Mouse (Mus musculus) embryonic facial prominence, embryonic 13.5 days (tissue): Measurements from ENCODE around the gene Il5ra. TPM values are rescaled to one million over a fixed set of nuclear protein-coding genes. Genes with fewer than 3 reads are reported as not detected.
A peak's percentile ranks its signal among the peaks of the same experiment; 100 is the strongest.

Experiments
- ATAC-seq: fragments of 200-750 bp; cut with Nextera tagmentation; 2 replicates; pipeline ENCODE4 v1.8.0; 2017; ENCODE audit warnings: low read depth; ENCODE audit not compliant: insufficient number of reproducible peaks, insufficient read depth, low FRiP score, low TSS enrichment
- H3K27ac ChIP-seq: fragments of 300-500 bp; sonication (generic); 2 replicates; pipeline ENCODE4 v1.5.1; 2015; ENCODE audit warnings: moderate library complexity, mild to moderate bottlenecking, inconsistent platforms
- H3K27me3 ChIP-seq: fragments of 300-500 bp; sonication (generic); 2 replicates; pipeline ENCODE4 v1.6.1; 2015; ENCODE audit warnings: mild to moderate bottlenecking, inconsistent platforms
- H3K36me3 ChIP-seq: fragments of 300-500 bp; sonication (generic); 2 replicates; pipeline ENCODE4 v1.6.1; 2015; ENCODE audit warnings: mild to moderate bottlenecking, inconsistent platforms
- H3K4me1 ChIP-seq: fragments of 300-500 bp; sonication (generic); 2 replicates; pipeline ENCODE4 v1.6.1; 2015; ENCODE audit warnings: inconsistent platforms
- H3K4me2 ChIP-seq: fragments of 300-500 bp; sonication (generic); 2 replicates; pipeline ENCODE4 v1.6.1; 2015; ENCODE audit warnings: moderate library complexity, mild to moderate bottlenecking, inconsistent platforms
- H3K4me3 ChIP-seq: fragments of 300-500 bp; sonication (generic); 2 replicates; pipeline ENCODE4 v1.5.1; 2015; ENCODE audit warnings: mild to moderate bottlenecking, inconsistent platforms
- H3K9ac ChIP-seq: fragments of 300-500 bp; sonication (generic); 2 replicates; pipeline ENCODE4 v1.6.1; 2015; ENCODE audit warnings: mild to moderate bottlenecking, inconsistent platforms
- H3K9me3 ChIP-seq: fragments of 300-500 bp; sonication (generic); 2 replicates; pipeline ENCODE4 v1.6.1; 2016; ENCODE audit warnings: inconsistent platforms
- WGBS: fragments of 180-500 bp; shearing (Covaris S2); methylation state at CpG from one replicate; pipeline ENCODE4 v1.1.7; 2015; ENCODE audit warnings: mixed read lengths; 5-methylcytosine and 5-hydroxymethylcytosine counted together
- polyA plus RNA-seq: library from polyadenylated mRNA; unstranded; fragments of >200 nt; fragmentation: Nextera tagmentation; extraction: Ambion mirVana; gene quantifications from 2 replicates; pipeline ENCODE4 v1.2.1, GENCODE M21; 2015

The Il5ra gene
- not detected in 2 replicates for polyA plus RNA-seq

GRCm38 (mm10) chr6:106748887-106749388 lies at the start of gene Il5ra:
Gene Il5ra, minus strand, starts transcription at chr6:106749037.
- H3K27ac ChIP-seq, result no peak within 1 kb of the TSS
- WGBS, result 74% methylated on average over 6 of the region's 6 CpGs
- ATAC-seq, result no peak

GRCm38 (mm10) chr6:106794094-106794814 lies 45.4 kb upstream of the Il5ra start:
- H3K27ac ChIP-seq, result no peak overlapping the region
- peaks cover 10% of the 10 kb centered on the region for H3K4me1 ChIP-seq
- H3K9ac ChIP-seq, result no peak overlapping the region
- no peak overlapping the region for H3K4me3 ChIP-seq
- no peaks in the 10 kb centered on the region for H3K27me3 ChIP-seq
- no peaks in the 10 kb centered on the region for H3K9me3 ChIP-seq
- WGBS, result 85% methylated on average over 13 of the region's 13 CpGs
- H3K4me2 ChIP-seq, result no peak overlapping the region
- H3K36me3 ChIP-seq, result peaks cover 39% of the 10 kb centered on the region
- ATAC-seq, result no peak

More at GRCm38 (mm10) chr6:106748887-106749388, at the start of gene Il5ra:
- Histone ChIP-seq H3K4me2 (no peak within 1 kb of the TSS), H3K36me3 (no peaks in the 10 kb centered on the region), H3K9me3 (no peaks in the 10 kb centered on the region), H3K27me3 (no peaks in the 10 kb centered on the region), H3K9ac (no peak within 1 kb of the TSS), H3K4me1 (no peaks in the 10 kb centered on the region), H3K4me3 (no peak within 1 kb of the TSS)

DNA sequence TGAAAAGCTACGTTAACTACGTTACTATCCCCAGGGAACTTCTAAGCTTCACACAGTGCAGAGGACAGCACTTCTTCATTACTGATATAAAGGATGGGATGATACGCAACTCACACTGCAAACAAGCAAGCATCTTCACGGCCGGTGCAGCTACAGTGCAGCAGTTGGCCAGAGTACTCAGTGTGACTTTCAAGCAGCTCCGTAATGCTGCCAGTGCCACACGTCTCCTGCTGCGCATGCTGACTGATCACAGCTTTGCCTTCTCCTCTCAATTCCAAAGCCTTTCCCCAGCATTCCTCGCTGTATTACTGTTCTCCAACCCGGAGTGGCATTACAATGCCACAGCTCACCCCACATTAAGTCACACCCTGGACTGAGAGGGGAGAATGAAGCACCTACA lies 44.8 kb upstream of the Il5ra start:
- no peak for ATAC-seq
- H3K4me3 ChIP-seq, result no peak overlapping the region
- H3K36me3 ChIP-seq, result peaks cover 42% of the 10 kb centered on the region
- H3K9me3 ChIP-seq, result no peaks in the 10 kb centered on the region
- H3K9ac ChIP-seq, result no peak overlapping the region
- H3K27ac ChIP-seq, result no peak overlapping the region
- no peak overlapping the region for H3K4me2 ChIP-seq
- 94% methylated on average over 10 of the region's 10 CpGs for WGBS
- no peaks in the 10 kb centered on the region for H3K27me3 ChIP-seq
- peaks cover 4% of the 10 kb centered on the region for H3K4me1 ChIP-seq

DNA sequence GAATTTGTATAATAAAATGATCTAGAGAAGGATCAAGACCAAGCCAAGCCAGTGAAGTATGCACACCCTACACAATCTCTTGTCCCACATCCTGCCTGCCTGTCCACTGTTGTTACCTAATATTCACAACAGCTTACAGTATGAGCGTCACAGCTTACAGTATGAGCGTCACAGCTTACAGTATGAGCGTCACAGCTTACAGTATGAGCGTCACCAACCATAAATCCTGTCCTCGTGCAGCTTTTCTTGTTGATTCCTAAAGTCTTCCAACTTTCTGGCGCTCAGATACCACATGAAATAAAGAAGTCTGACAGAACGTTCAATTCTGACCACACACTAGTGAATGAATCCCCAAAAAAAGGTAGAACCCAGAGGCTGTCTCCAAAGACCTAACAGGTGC lies 44.3 kb upstream of the Il5ra start:
- H3K27ac ChIP-seq, result no peak overlapping the region
- H3K9ac ChIP-seq, result no peak overlapping the region
- 97% methylated on average over 7 of the region's 7 CpGs for WGBS
- no peak overlapping the region for H3K4me3 ChIP-seq
- H3K4me1 ChIP-seq, result no peaks in the 10 kb centered on the region
- no peaks in the 10 kb centered on the region for H3K9me3 ChIP-seq
- H3K4me2 ChIP-seq, result no peak overlapping the region
- H3K27me3 ChIP-seq, result no peaks in the 10 kb centered on the region
- ATAC-seq, result no peak
- peaks cover 47% of the 10 kb centered on the region for H3K36me3 ChIP-seq

- no peak overlapping the region for H3K4me3 ChIP-seq
- no peaks in the 10 kb centered on the region for H3K4me1 ChIP-seq
- no peaks in the 10 kb centered on the region for H3K9me3 ChIP-seq
- H3K27ac ChIP-seq, result no peak overlapping the region
- H3K27me3 ChIP-seq, result no peaks in the 10 kb centered on the region
- no peak overlapping the region for H3K9ac ChIP-seq
- no peak overlapping the region for H3K4me2 ChIP-seq
- ATAC-seq, result no peak
- whole genome bisulfite sequencing, result 95% methylated on average over 5 of the region's 5 CpGs
- peaks cover 51% of the 10 kb centered on the region for H3K36me3 ChIP-seq
Observed at GRCm38 (mm10) chr6:106792486-106792885, 43.6 kb upstream of the Il5ra start.

DNA sequence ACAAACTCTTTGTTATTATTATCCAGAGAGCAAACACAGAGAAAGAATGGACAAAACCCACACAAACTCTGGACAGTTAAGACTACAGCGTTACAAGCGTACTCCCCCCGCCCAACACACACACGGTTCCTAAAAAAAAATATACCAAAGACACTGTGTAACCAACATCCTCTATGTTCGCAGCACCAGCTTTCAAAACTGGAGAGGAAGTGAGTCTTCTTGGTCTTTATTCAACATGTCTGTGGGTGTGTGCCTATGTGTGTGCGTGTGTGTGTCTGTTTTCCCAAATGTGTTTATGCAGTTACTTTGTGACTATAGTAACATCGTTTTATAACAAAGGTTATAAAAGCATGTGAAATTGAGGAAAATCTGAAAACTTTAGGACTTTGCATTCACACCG lies 42.6 kb upstream of the Il5ra start:
- H3K4me3 ChIP-seq, result no peak overlapping the region
- ATAC-seq, result no peak
- no peaks in the 10 kb centered on the region for H3K9me3 ChIP-seq
- H3K27me3 ChIP-seq, result no peaks in the 10 kb centered on the region
- 93% methylated on average over 8 of the region's 8 CpGs for WGBS
- H3K36me3 ChIP-seq, result peaks cover 60% of the 10 kb centered on the region
- no peaks in the 10 kb centered on the region for H3K4me1 ChIP-seq
- no peak overlapping the region for H3K9ac ChIP-seq
- no peak overlapping the region for H3K4me2 ChIP-seq
- no peak overlapping the region for H3K27ac ChIP-seq

GRCm38 (mm10) chr6:106787138-106787537 lies 38.3 kb upstream of the Il5ra start:
- WGBS, result 85% methylated on average over 3 of the region's 3 CpGs
- no peak overlapping the region for H3K4me3 ChIP-seq
- no peak for ATAC-seq
- H3K9me3 ChIP-seq, result no peaks in the 10 kb centered on the region
- H3K4me2 ChIP-seq, result no peak overlapping the region
- peaks cover 49% of the 10 kb centered on the region for H3K36me3 ChIP-seq
- H3K4me1 ChIP-seq, result no peaks in the 10 kb centered on the region
- H3K9ac ChIP-seq, result no peak overlapping the region
- no peak overlapping the region for H3K27ac ChIP-seq
- H3K27me3 ChIP-seq, result no peaks in the 10 kb centered on the region

DNA sequence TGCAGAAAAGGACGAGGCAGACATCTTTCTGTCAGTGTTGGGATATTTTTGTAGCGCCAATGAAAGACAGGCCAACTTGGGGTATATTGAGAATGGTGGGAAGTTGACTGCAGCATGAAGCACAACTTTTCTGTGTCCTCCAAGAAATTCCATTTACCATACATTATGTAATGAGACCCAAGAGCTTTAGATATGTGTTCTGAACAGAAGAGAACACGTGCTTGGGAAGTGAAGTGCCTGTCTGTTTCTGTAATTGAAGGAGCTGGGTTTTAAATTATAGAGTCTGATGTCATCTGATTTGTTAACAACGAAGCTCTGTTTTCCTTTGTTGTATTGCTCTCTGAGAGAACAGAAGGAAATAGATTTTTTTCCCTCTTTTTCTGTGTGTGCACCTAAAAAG lies 21.2 kb upstream of the Il5ra start:
- Histone ChIP-seq H3K4me2 (peak overlapping the region; percentile 97), H3K9me3 (no peaks in the 10 kb centered on the region), H3K27me3 (no peaks in the 10 kb centered on the region; the same call in 1 of the 2 replicates), H3K9ac (peak overlapping the region; percentile 84), H3K4me3 (peak overlapping the region; percentile 89), H3K4me1 (peaks cover 11% of the 10 kb centered on the region), H3K36me3 (peaks cover 26% of the 10 kb centered on the region), H3K27ac (no peak overlapping the region)
- WGBS, result 36% methylated on average over 4 of the region's 4 CpGs
- ATAC-seq, result no peak

DNA sequence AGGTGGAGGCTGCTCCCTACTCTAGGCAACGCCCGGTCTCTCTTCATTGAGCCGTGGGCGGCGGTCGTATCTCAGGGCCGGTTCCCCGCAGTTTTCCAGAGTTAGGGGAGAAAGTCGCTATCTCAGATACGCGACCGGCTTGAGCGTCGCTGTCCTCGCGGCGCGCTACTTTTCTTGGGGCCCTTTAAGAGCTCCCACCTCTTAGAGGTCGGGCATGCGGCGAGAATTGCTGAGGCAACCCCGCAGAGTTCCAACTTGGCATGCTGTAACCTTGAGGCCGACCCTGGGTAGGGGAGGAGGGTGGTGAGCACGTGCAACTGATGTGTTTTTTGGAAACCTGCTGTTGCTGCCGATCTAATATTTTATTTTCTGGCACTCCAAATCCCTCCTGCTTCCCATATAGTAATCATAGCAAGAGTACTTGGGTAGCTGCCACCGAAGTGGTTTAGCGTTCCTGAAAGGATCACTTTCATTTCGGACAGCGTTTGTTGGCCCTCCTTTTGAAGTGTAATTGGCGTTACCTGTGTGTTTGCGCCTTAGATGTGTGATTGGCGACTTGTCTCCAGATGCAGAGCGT lies 20.5 kb upstream of the Il5ra start:
- Histone ChIP-seq H3K9me3 (no peaks in the 10 kb centered on the region), H3K4me1 (peaks cover 11% of the 10 kb centered on the region), H3K4me3 (peak overlapping the region; percentile 89), H3K27ac (0 out of 2 replicates have a peak overlapping the region, but pooled peaks have one; percentile 39), H3K4me2 (peak overlapping the region; percentile 97), H3K27me3 (no peaks in the 10 kb centered on the region; the same call in 1 of the 2 replicates), H3K9ac (peak overlapping the region; percentile 84), H3K36me3 (peaks cover 23% of the 10 kb centered on the region)
- WGBS, result under 1% methylated on average over 33 of the region's 33 CpGs
- ATAC-seq, result peak; percentile 48

DNA sequence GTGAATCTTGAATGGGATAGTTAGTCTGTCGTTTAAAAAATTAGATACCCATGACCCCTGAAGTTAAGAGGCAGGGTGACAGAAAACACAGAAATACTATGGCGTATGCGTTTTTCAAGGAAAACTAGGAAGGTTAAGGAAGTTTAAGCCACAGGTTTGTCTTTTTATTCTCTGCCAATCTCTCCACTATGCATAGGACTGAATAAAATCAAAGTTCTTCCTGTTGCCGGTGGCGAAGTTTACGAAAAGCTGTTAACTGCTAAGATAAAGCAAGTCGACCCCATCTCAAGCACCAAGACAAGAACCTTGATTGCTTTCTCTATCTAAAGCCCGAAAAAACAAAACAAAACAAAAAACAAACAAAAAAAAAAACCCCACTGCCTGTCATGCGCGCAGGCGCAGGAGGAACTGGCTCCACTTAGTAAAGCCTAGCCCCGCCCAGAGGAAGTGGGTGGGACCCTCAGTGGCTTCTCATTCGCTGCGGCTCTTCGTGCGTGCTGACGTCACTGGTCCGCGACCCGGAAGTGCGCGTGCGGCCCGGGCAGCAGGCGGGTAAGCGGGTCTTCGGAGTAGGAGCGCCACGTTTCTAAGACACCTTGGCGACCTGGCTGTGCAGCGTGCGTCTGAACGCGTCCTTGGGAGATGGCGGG lies 19.9 kb upstream of the Il5ra start, which contains the start of gene Trnt1:
TSS of gene Trnt1 (plus strand) at position 481 of the 650 bp plus-strand sequence.
- H3K27ac ChIP-seq, result 0 out of 2 replicates have a peak within 1 kb of the TSS, but pooled peaks have one; percentile 39
- peak within 1 kb of the TSS; percentile 97 for H3K4me2 ChIP-seq
- no peaks in the 10 kb centered on the region for H3K9me3 ChIP-seq
- peaks cover 11% of the 10 kb centered on the region for H3K4me1 ChIP-seq
- no peaks in the 10 kb centered on the region; the same call in 1 of the 2 replicates for H3K27me3 ChIP-seq
- WGBS, result 8% methylated on average over 35 of the region's 35 CpGs
- H3K4me3 ChIP-seq, result peak within 1 kb of the TSS; percentile 89
- ATAC-seq, result peak; percentile 99
- peak within 1 kb of the TSS; percentile 84 for H3K9ac ChIP-seq
- peaks cover 19% of the 10 kb centered on the region for H3K36me3 ChIP-seq

- Histone ChIP-seq H3K4me3 (no peak overlapping the region), H3K4me1 (peaks cover 11% of the 10 kb centered on the region), H3K9ac (no peak overlapping the region), H3K27ac (no peak overlapping the region), H3K4me2 (no peak overlapping the region), H3K9me3 (no peaks in the 10 kb centered on the region), H3K36me3 (0 out of 2 replicates have a peak, but pooled peaks cover 6% of the 10 kb centered on the region), H3K27me3 (no peaks in the 10 kb centered on the region; the same call in 1 of the 2 replicates)
- 75% methylated on average over 4 of the region's 4 CpGs for WGBS
- ATAC-seq, result no peak
Observed at GRCm38 (mm10) chr6:106766774-106767173, 17.9 kb upstream of the Il5ra start.
